Mouse (Mus musculus): Measurements from ENCODE around the gene AC124108.1.
A peak's percentile ranks its signal among the peaks of the same experiment; 100 is the strongest.

DNA sequence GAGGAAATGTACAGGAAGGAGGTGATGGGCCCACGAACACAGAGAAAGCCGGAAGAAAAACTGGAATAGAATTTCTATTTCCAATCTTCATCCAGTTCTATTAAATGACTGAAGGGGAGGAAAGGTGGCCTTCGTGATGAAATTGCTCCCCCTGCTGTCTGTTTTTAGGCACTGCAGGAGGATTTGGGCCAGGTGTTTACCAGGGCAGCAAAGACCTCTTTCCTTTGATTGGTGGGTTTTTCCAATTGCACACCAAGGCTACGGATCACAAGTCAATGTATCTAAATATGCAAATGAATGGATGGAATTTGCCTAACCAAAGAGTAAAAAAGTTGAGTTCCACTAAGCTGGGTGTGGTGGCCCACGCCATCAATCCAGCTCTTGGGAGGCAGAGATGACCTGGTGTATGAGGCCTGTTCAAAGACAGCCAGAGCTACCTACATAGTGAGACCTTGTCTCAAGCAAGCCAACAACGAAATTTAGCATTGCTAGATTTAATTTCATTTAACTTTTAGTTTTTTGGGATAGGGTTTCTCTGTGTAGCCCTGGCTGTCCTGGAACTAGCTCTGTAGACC lies 46.4 kb downstream of the AC124108.1 start:
- TF ChIP-seq CTCF (IDR thresholded peaks at IDR 0.05; ENCODE audit: insufficient read depth, low read length) (peak; percentile 79), POLR2A (IDR thresholded peaks at IDR 0.05; ENCODE audit: borderline replicate concordance, extremely low read depth, low read depth, low read length) (no peak)
